1 mouse cellular context compared by ENCODE assay signal in the genomic region with DNA sequence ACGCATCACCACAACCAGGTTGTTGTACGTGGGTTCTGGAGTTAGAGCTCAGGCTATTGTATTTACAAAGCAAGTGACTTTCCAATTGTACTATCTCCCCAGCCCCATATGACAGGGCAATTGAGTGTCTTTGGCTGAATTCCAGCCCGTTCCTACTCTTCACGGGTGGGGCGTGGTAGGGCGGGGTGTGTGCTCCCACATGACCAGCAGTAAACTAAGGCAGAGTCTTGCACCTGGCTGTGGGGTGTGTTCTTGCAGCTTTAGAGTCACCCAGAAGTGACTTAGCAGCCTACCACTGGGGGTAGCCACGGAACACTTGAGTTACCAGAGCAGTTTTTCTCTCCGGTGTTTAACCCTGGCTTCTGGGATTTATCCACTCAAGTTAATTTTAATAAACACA.
TF ChIP-seq lines count a peak whose summit lies in the region.

No protein-coding gene starts in this region.

TF ChIP-seq in MEL, 35 proteins besides CTCF, POLR2A, EP300 and RAD21 (continued from another document):
- TF ChIP-seq BHLHE40 (IDR thresholded peaks at IDR 0.05; ENCODE audit: borderline replicate concordance, low read depth, low read length) (no peak; the same call in 1 of the 2 replicates), USF2 (IDR thresholded peaks at IDR 0.05; ENCODE audit: borderline replicate concordance in 1 of 2, insufficient read depth in 1 of 2, low read depth in 1 of 2, low read length in 2 of 2) (no peak), MAFK (IDR thresholded peaks at IDR 0.05; ENCODE audit: borderline replicate concordance, low read depth, low read length) (no peak), JUND (IDR thresholded peaks at IDR 0.05; ENCODE audit: low read depth, low read length) (no peak), ZKSCAN1 (IDR thresholded peaks at IDR 0.05; ENCODE audit: low read depth, low read length) (no peak), RCOR1 (IDR thresholded peaks at IDR 0.05; ENCODE audit: low read depth, low read length) (no peak), TAL1 (IDR thresholded peaks at IDR 0.05; ENCODE audit: low read length) (peak; percentile 36; the same call in 1 of the 2 replicates), ZNF384 (IDR thresholded peaks at IDR 0.05; ENCODE audit: low read depth, low read length) (no peak; the same call in 1 of the 2 replicates), MEF2A (IDR thresholded peaks at IDR 0.05; ENCODE audit: extremely low read depth, insufficient replicate concordance, low read depth, low read length, poor library complexity, severe bottlenecking) (no peak)
